Mouse (Mus musculus): Measurements from ENCODE around the gene Scnn1g.
A peak's percentile ranks its signal among the peaks of the same experiment; 100 is the strongest.

Scnn1g gene

GRCm38 (mm10) chr7:121778553-121778952 lies 44.3 kb downstream of the Scnn1g start:
- no peak for ATAC-seq (ENCODE audit: low TSS enrichment)

GRCm38 (mm10) chr7:121778980-121779379 lies 44.7 kb downstream of the Scnn1g start:
- no peak; the same call in 1 of the 2 replicates for ATAC-seq (ENCODE audit: low TSS enrichment)

- no peak for ATAC-seq (ENCODE audit: low TSS enrichment)
Observed at GRCm38 (mm10) chr7:121779409-121779808, 45.1 kb downstream of the Scnn1g start.

- ATAC-seq (ENCODE audit: low TSS enrichment): no peak
Observed at GRCm38 (mm10) chr7:121782188-121782909, 48.1 kb downstream of the Scnn1g start.

GRCm38 (mm10) chr7:121785651-121786228 lies 51.5 kb downstream of the Scnn1g start:
- no peak for ATAC-seq (ENCODE audit: low TSS enrichment)

GRCm38 (mm10) chr7:121797781-121798180 lies 63.5 kb downstream of the Scnn1g start:
- ATAC-seq (ENCODE audit: low TSS enrichment): no peak

- ATAC-seq (ENCODE audit: low TSS enrichment): no peak
Observed at GRCm38 (mm10) chr7:121802471-121802870, 68.2 kb downstream of the Scnn1g start.

- no peak for ATAC-seq (ENCODE audit: low TSS enrichment)
Observed at GRCm38 (mm10) chr7:121803011-121803410, 68.7 kb downstream of the Scnn1g start.

GRCm38 (mm10) chr7:121805811-121806496 lies 71.7 kb downstream of the Scnn1g start:
- peak; percentile 88 for ATAC-seq (ENCODE audit: low TSS enrichment)

- no peak for ATAC-seq (ENCODE audit: low TSS enrichment)
Observed at GRCm38 (mm10) chr7:121807726-121808580, 73.7 kb downstream of the Scnn1g start.

All from frontal cortex, adult (tissue).